Mouse (Mus musculus) CD4-positive, CD25-positive, alpha-beta regulatory T cell, adult 2 months (primary cell): Measurements from ENCODE around the gene Glul.
"Not testable (repeated sequence)": the region's sequence is repeated elsewhere in the genome, so short reads cannot be mapped to it uniquely, and the experiment has no call there.

ENCODE experiments used
- DNase-seq: peaks from one replicate; pipeline ENCODE4 v3.0.0-alpha.2; 2012; ENCODE audit warnings: low read depth, low spot score

The Glul gene

GRCm38 (mm10) chr1:153899731-153900380 is at the start of gene Glul, which contains the start of gene Teddm2:
Gene Glul, plus strand, starts transcription at chr1:153899944.
Gene Teddm2, minus strand, starts transcription at chr1:153900228.
- DNase-seq, result peak; percentile 96

- not testable (repeated sequence) for DNase-seq
Observed at GRCm38 (mm10) chr1:153852696-153853095, 47.0 kb upstream of the Glul start.

DNA sequence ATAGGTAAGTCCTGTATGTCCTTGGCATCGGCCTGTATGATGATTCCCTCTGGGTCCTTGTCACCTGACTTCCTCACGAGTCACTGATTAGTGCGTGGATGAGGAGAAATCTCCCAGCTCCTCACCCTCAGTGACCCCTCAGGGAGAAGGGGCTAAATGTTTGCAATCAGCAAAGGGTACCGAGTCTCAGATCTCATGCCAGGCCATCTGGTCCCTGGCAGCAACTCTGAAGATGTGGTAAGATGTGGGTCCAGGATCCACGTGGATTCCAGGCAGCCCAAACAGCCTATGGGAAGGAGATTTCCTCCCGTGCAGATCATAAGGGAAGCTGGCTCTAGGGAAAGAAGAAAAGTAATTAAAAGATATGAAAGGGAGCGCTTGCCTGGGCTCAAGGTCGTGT is 43.8 kb upstream of the Glul start:
- DNase-seq, result no peak

- no peak for DNase-seq
Observed at GRCm38 (mm10) chr1:153874045-153874444, 25.7 kb upstream of the Glul start, which contains the start of gene Teddm1b. Gene Teddm1b, plus strand, starts transcription at chr1:153874345.

- DNase-seq, result not testable (repeated sequence)
Observed at GRCm38 (mm10) chr1:153880391-153880790, 19.4 kb upstream of the Glul start.

DNA sequence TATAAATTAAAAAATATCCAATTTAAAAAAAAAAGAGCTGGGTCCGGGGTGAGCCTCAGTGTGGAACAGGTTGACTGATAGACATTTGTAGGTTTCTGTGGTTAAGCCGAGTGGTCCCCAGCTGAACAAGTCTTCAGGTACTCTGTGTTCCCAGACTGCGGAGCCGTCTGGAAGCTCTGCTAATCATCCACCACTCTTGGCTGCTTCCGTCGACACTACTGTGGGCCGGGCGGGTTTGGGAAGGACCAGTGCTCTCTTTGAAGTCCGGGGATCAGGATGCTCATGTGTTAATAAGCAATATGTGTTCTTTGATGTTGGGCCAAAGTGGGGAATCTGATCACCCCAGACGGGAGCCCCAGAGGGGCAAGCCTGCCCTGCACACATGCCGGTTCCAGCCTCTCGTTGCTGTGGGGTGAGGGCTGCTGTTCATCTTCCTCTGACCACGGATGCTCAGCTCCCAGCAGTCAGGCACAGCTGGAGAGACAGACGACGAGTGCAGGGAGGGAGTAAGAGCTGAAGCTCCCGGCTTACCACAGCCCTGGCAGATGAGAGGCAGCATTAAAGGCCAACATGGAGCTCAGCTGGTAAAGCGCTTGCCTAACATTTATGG is 13.6 kb upstream of the Glul start:
- no peak for DNase-seq

GRCm38 (mm10) chr1:153890121-153890520 is 9.6 kb upstream of the Glul start:
- DNase-seq, result no peak

GRCm38 (mm10) chr1:153891442-153891841 is 8.3 kb upstream of the Glul start, which contains the start of gene Teddm1a:
Gene Teddm1a, plus strand, starts transcription at chr1:153891742.
- no peak for DNase-seq

GRCm38 (mm10) chr1:153893746-153894145 is 6.0 kb upstream of the Glul start:
- no peak for DNase-seq

GRCm38 (mm10) chr1:153894201-153894893 is 5.4 kb upstream of the Glul start:
- no peak for DNase-seq

DNA sequence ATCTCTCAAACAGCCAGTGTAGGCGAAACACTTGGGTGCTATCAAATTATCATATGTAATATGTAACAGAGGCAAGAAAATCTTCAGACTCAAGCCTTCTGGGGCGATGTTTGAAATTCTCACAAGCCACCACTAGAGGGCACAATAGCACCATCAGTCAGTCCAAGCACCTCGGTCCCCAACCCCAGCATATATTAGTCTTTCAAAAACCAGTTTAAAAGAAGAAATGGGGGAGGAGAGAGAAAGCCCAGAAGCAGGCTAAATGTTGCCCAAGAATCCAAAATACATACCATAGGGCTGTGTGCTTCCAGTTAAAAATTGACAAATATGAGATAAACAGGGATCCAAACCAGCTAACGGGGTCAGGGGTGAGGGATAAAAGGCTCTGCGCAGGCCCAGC is 4.8 kb upstream of the Glul start:
- DNase-seq, result peak; percentile 89

DNA sequence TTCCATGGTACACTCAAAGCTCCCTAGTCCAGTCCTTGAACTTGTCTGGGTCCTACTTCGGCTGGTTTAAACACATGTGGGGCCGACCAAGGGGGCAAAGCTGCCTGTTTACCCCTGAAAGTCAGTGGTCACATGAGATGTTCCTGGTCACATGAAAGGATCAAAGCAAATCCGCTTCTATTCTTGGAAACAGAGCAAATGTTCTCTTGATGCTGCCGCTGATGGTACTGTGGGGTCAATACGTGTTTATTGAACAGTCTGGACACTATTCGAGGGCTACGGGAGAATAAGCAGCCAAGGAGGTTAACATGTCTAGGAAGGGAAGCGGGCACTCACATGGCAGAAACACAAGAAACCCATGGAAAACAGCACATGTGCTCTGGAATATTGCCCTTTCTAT is 2.5 kb upstream of the Glul start:
- no peak for DNase-seq

DNA sequence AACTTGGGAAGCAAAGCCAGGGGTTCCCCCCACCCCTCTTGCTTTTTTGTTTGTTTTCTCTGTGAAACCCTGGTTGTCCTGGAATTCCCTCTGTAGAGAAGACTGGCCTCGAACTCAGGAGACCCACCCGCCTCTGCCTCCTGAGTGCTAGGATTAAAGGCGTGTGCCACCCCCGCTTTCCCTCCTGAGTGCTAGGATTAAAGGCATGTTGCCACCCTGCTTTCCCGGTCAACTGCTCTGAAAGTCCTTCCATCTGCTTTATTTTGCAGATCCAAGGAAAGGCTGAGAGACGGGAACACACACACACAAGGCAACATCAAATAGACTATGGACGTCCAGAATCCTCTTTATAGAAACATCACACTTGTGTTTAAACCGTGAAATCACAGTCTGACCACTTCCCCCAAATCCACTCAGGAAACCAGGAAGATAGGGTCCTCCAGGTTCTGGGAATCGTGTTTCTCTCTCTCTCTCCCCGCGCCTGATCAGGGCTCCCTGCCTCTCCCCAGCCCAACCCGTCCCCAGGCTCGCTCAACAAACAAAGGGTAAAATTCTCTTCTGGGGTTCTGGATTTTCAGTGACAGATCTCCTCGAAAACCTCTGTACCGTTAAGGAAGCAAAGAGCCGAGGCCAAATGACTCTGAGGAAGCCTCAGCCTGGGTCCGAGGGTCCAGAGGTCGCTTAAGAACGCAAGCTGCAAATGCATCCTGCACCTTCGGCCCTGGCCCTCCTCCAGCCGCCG is 584 bp upstream of the Glul start:
- DNase-seq, result no peak

GRCm38 (mm10) chr1:153900381-153900780 is 637 bp downstream of the Glul start:
- peak; percentile 46 for DNase-seq

GRCm38 (mm10) chr1:153900860-153901730 is 1.4 kb downstream of the Glul start:
- peak; percentile 29 for DNase-seq

- DNase-seq, result no peak
Observed at GRCm38 (mm10) chr1:153903006-153903405, 3.3 kb downstream of the Glul start.

DNA sequence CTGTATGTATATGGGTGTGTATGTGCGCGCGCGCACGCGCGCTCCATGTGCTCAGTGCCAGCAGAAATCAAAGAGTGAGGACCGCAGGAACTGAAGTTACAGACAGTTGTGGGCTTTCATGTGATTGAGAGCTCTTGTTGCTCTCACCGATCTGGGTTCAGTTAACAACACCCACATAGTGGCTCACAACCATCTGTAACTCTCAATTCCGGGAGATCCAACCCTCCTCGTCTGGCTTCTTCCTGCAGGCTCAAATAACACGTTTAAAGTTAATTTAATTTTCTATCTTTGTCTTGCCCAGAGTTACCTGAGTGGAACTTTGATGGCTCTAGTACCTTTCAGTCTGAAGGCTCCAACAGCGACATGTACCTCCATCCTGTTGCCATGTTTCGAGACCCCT is 4.5 kb downstream of the Glul start:
- no peak for DNase-seq

GRCm38 (mm10) chr1:153905884-153906283 is 6.1 kb downstream of the Glul start:
- DNase-seq, result no peak

GRCm38 (mm10) chr1:153908208-153908607 is 8.5 kb downstream of the Glul start:
- no peak for DNase-seq

DNA sequence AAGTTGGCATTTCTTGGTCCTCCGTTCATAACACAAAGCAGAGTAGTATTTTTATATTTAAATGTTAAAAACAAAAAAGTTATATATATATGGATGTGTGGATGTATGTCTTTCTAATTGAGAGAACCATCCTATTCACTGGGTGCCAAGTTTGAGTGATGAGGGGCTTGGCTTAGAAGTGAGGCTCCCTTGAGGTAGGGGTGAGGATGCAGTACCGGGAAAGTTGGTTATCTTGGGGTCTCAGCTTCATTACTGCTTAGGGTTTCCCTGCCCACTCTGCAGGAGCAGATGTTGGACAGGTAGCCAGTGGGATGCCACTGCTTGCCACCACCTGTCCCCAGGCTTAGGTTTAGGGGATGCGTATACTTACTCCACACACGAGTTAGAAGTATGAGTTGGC is 9.0 kb downstream of the Glul start:
- DNase-seq, result no peak
